Mouse (Mus musculus) heart, embryonic 12.5 days (tissue): ENCODE measurements around the gene Slc25a13. TPM values are rescaled to one million over a fixed set of nuclear protein-coding genes. Genes with fewer than 3 reads are reported as not detected.
A peak's percentile ranks its signal among the peaks of the same experiment; 100 is the strongest.

Experiments
- ATAC-seq: fragments of 200-750 bp; cut with Nextera tagmentation; 2 replicates; pipeline ENCODE4 v1.8.0; 2017; ENCODE audit warnings: moderate TSS enrichment, moderate library complexity; ENCODE audit not compliant: insufficient number of reproducible peaks, low FRiP score
- H3K27ac ChIP-seq: fragments of 300-500 bp; sonication (generic); 2 replicates; pipeline ENCODE4 v1.5.1; 2016; ENCODE audit warnings: mild to moderate bottlenecking, moderate library complexity; ENCODE audit not compliant: poor library complexity, severe bottlenecking
- H3K27me3 ChIP-seq: fragments of 300-500 bp; sonication (generic); replicated peaks from 2 replicates; pipeline ENCODE4 v1.6.1; 2016; ENCODE audit warnings: mild to moderate bottlenecking, moderate library complexity
- H3K36me3 ChIP-seq: fragments of 300-500 bp; sonication (generic); 2 replicates; pipeline ENCODE4 v1.6.1; 2016; ENCODE audit warnings: mild to moderate bottlenecking, moderate library complexity
- H3K4me1 ChIP-seq: fragments of 300-500 bp; sonication (generic); replicated peaks from 2 replicates; pipeline ENCODE4 v1.6.1; 2016; ENCODE audit warnings: mild to moderate bottlenecking
- H3K4me2 ChIP-seq: fragments of 300-500 bp; sonication (generic); 2 replicates; pipeline ENCODE4 v1.6.1; 2016; ENCODE audit warnings: mild to moderate bottlenecking, moderate library complexity
- H3K4me3 ChIP-seq: fragments of 300-500 bp; sonication (generic); 2 replicates; pipeline ENCODE4 v1.5.1; 2016; ENCODE audit warnings: mild to moderate bottlenecking
- H3K9ac ChIP-seq: fragments of 300-500 bp; sonication (generic); 2 replicates; pipeline ENCODE4 v1.6.1; 2016; ENCODE audit warnings: mild to moderate bottlenecking, moderate library complexity
- H3K9me3 ChIP-seq: fragments of 300-500 bp; sonication (generic); replicated peaks from 2 replicates; pipeline ENCODE4 v1.6.1; 2016; ENCODE audit warnings: mild to moderate bottlenecking, moderate library complexity
- whole genome bisulfite sequencing: fragments of 180-500 bp; shearing (Covaris S2); methylation state at CpG from one replicate; pipeline ENCODE4 v1.1.7; 2016; 5-methylcytosine and 5-hydroxymethylcytosine counted together
- polyA plus RNA-seq: library from polyadenylated mRNA; unstranded; fragments of >200 nt; fragmentation: Nextera tagmentation; extraction: Ambion mirVana; gene quantifications from 2 replicates; pipeline ENCODE4 v1.2.1, GENCODE M21; 2016

Slc25a13 gene
- polyA plus RNA-seq, 1 experiment from 2014 or later = 80.5 TPM

GRCm38 (mm10) chr6:6219661-6220370 is 2.8 kb upstream of the Slc25a13 start:
- Histone ChIP-seq H3K4me1 (peaks cover 11% of the 10 kb centered on the region), H3K9ac (no peak overlapping the region), H3K27ac (no peak overlapping the region), H3K9me3 (no peaks in the 10 kb centered on the region), H3K36me3 (no peaks in the 10 kb centered on the region), H3K4me2 (no peak overlapping the region), H3K4me3 (no peak overlapping the region), H3K27me3 (peaks cover 10% of the 10 kb centered on the region; the same call in 1 of the 2 replicates)
- no peak for ATAC-seq
- WGBS = 71% methylated on average over 12 of the region's 12 CpGs

GRCm38 (mm10) chr6:6217286-6217625 is 283 bp upstream of the Slc25a13 start:
- Histone ChIP-seq H3K27ac (peak overlapping the region; percentile 84; the same call in 1 of the 2 replicates), H3K4me1 (peaks cover 28% of the 10 kb centered on the region), H3K4me2 (peak overlapping the region; percentile 84), H3K9ac (peak overlapping the region; percentile 91), H3K36me3 (no peaks in the 10 kb centered on the region), H3K27me3 (peaks cover 5% of the 10 kb centered on the region; the same call in 1 of the 2 replicates), H3K4me3 (peak overlapping the region; percentile 87), H3K9me3 (no peaks in the 10 kb centered on the region)
- 16% methylated on average over 5 of the region's 5 CpGs for WGBS
- no peak for ATAC-seq

GRCm38 (mm10) chr6:6216120-6216506 is 860 bp downstream of the Slc25a13 start:
- H3K4me2 ChIP-seq = peak overlapping the region; percentile 84
- H3K27me3 ChIP-seq = peaks cover 4% of the 10 kb centered on the region; the same call in 1 of the 2 replicates
- H3K9me3 ChIP-seq = no peaks in the 10 kb centered on the region
- H3K9ac ChIP-seq = peak overlapping the region; percentile 91
- H3K36me3 ChIP-seq = no peaks in the 10 kb centered on the region
- H3K4me3 ChIP-seq = peak overlapping the region; percentile 87
- H3K4me1 ChIP-seq = peaks cover 39% of the 10 kb centered on the region
- ATAC-seq = no peak
- 36% methylated on average over 5 of the region's 5 CpGs for WGBS
- peak overlapping the region; percentile 84; the same call in 1 of the 2 replicates for H3K27ac ChIP-seq

- Histone ChIP-seq H3K9ac (no peak overlapping the region), H3K27ac (peak overlapping the region; percentile 60), H3K36me3 (peaks cover 5% of the 10 kb centered on the region; the same call in 1 of the 2 replicates), H3K4me3 (no peak overlapping the region), H3K9me3 (no peaks in the 10 kb centered on the region), H3K4me2 (peak overlapping the region; percentile 31), H3K27me3 (0 out of 2 replicates have a peak, but pooled peaks cover 4% of the 10 kb centered on the region), H3K4me1 (peaks cover 71% of the 10 kb centered on the region)
- 57% methylated on average over 8 of the region's 8 CpGs for WGBS
- no peak for ATAC-seq
Measured at GRCm38 (mm10) chr6:6212360-6213310, 4.3 kb downstream of the Slc25a13 start.

- Histone ChIP-seq H3K27ac (no peak overlapping the region), H3K36me3 (peaks cover 9% of the 10 kb centered on the region; the same call in 1 of the 2 replicates), H3K27me3 (0 out of 2 replicates have a peak, but pooled peaks cover 4% of the 10 kb centered on the region), H3K4me2 (peak overlapping the region; percentile 31), H3K4me3 (no peak overlapping the region), H3K9ac (no peak overlapping the region), H3K4me1 (peaks cover 72% of the 10 kb centered on the region), H3K9me3 (no peaks in the 10 kb centered on the region)
- WGBS = 48% methylated on average over 3 of the region's 3 CpGs
- no peak for ATAC-seq
Measured at GRCm38 (mm10) chr6:6211958-6212357, 5.0 kb downstream of the Slc25a13 start.

- H3K27me3 ChIP-seq = 0 out of 2 replicates have a peak, but pooled peaks cover 4% of the 10 kb centered on the region
- ATAC-seq = no peak
- no peak overlapping the region for H3K9ac ChIP-seq
- H3K9me3 ChIP-seq = no peaks in the 10 kb centered on the region
- 95% methylated on average over 7 of the region's 7 CpGs for WGBS
- H3K36me3 ChIP-seq = peaks cover 10% of the 10 kb centered on the region; the same call in 1 of the 2 replicates
- H3K27ac ChIP-seq = no peak overlapping the region
- H3K4me2 ChIP-seq = no peak overlapping the region
- no peak overlapping the region for H3K4me3 ChIP-seq
- peaks cover 67% of the 10 kb centered on the region for H3K4me1 ChIP-seq
Measured at GRCm38 (mm10) chr6:6210637-6211036, 6.3 kb downstream of the Slc25a13 start.

- Histone ChIP-seq H3K4me1 (peaks cover 60% of the 10 kb centered on the region), H3K27ac (no peak overlapping the region), H3K4me2 (peak overlapping the region; percentile 43)
Measured at GRCm38 (mm10) chr6:6208351-6209059, 8.5 kb downstream of the Slc25a13 start.

GRCm38 (mm10) chr6:6207836-6208235 is 9.1 kb downstream of the Slc25a13 start:
- Histone ChIP-seq H3K9ac (no peak overlapping the region), H3K36me3 (peaks cover 10% of the 10 kb centered on the region; the same call in 1 of the 2 replicates), H3K4me2 (peak overlapping the region; percentile 43), H3K4me1 (peaks cover 53% of the 10 kb centered on the region), H3K9me3 (no peaks in the 10 kb centered on the region), H3K27ac (no peak overlapping the region), H3K27me3 (0 out of 2 replicates have a peak, but pooled peaks cover 4% of the 10 kb centered on the region), H3K4me3 (no peak overlapping the region)
- WGBS = 48% methylated on average over 3 of the region's 3 CpGs
- ATAC-seq = no peak

More at GRCm38 (mm10) chr6:6208351-6209059, 8.5 kb downstream of the Slc25a13 start:
- Histone ChIP-seq H3K9ac (no peak overlapping the region), H3K27me3 (0 out of 2 replicates have a peak, but pooled peaks cover 4% of the 10 kb centered on the region), H3K36me3 (peaks cover 10% of the 10 kb centered on the region; the same call in 1 of the 2 replicates), H3K9me3 (no peaks in the 10 kb centered on the region), H3K4me3 (no peak overlapping the region)
- 6% methylated on average over 4 of the region's 4 CpGs for WGBS
- peak; percentile 23; the same call in 1 of the 2 replicates for ATAC-seq

- H3K27ac ChIP-seq = no peak overlapping the region
- H3K4me3 ChIP-seq = no peak overlapping the region
- no peaks in the 10 kb centered on the region for H3K9me3 ChIP-seq
- H3K27me3 ChIP-seq = 0 out of 2 replicates have a peak, but pooled peaks cover 4% of the 10 kb centered on the region
- H3K36me3 ChIP-seq = peaks cover 10% of the 10 kb centered on the region; the same call in 1 of the 2 replicates
- no peak overlapping the region for H3K9ac ChIP-seq
- peaks cover 49% of the 10 kb centered on the region for H3K4me1 ChIP-seq
- no peak overlapping the region for H3K4me2 ChIP-seq
- peak; percentile 84 for ATAC-seq
- 74% methylated on average over 1 of the region's 1 CpGs for WGBS
Measured at GRCm38 (mm10) chr6:6207395-6207794, 9.6 kb downstream of the Slc25a13 start.

- H3K4me2 ChIP-seq = no peak overlapping the region
- no peak overlapping the region for H3K4me3 ChIP-seq
- H3K27ac ChIP-seq = no peak overlapping the region
- H3K4me1 ChIP-seq = peaks cover 31% of the 10 kb centered on the region
- H3K36me3 ChIP-seq = peaks cover 12% of the 10 kb centered on the region
- no peak for ATAC-seq
- H3K9me3 ChIP-seq = peaks cover under 1% of the 10 kb centered on the region; the same call in 1 of the 2 replicates
- H3K27me3 ChIP-seq = no peaks in the 10 kb centered on the region
- 87% methylated on average over 3 of the region's 3 CpGs for WGBS
- H3K9ac ChIP-seq = no peak overlapping the region
Measured at GRCm38 (mm10) chr6:6205599-6206165, 11.3 kb downstream of the Slc25a13 start.
